Mouse (Mus musculus) cerebral cortex, adult 2 months (tissue): ENCODE results near the gene Camta1.

Experiments
- WGBS: fragments of 180-500 bp; shearing (Covaris S2); methylation state at CpG from one replicate; pipeline ENCODE4 v1.1.7; 2018; 5-methylcytosine and 5-hydroxymethylcytosine counted together

Gene Camta1

DNA sequence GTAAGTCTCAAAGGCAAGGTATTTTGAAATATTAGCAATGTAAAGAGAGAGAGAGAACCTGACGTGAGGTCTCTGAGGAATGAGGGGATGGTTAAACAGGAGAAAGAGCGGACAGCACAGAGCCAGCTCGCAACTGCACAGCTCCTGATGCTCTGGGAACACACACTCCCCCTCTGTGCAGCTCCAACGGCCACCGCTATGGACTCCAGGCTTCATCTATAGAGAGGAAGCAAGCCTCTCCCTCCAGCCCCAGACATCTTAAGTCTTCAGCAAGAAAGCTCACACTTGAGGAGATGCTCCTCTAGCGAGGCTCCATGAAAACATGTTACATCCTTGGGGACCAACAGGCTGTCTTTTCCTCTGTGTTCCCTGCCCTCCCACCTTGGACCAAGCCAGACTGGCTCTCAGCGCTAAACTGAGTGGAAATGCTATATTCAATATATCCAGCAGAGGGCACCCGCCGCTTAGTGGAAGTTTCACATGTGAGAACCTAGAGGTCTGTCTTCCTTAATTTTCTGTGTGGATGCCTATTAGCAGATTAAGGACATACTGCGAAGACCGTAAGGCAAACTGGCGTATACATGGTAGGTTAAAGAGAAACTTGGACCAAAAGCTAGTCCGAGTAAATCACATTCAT, 788.5 kb downstream of the Camta1 start:
- WGBS, result 46% methylated on average over 13 of the region's 13 CpGs

DNA sequence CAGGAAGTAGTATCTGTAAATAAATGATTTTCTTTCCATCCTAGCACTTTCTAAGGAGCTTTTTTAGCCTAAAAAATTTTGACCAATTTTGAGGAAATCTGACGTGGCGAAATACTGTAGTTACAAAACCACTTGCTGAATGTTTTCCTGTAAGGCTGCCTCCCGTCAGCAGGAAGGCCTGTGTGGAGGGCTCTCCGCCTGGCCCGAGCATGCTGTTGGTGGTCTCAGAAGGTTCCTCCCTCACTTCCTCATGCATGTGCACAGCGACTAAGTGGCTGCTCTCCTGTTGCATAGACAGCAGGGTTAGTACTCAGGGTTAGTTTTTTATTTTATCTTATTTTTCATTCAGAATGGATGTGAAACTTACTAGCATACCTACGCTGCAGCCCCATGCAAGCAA, 790.7 kb downstream of the Camta1 start:
- 74% methylated on average over 7 of the region's 7 CpGs for WGBS

DNA sequence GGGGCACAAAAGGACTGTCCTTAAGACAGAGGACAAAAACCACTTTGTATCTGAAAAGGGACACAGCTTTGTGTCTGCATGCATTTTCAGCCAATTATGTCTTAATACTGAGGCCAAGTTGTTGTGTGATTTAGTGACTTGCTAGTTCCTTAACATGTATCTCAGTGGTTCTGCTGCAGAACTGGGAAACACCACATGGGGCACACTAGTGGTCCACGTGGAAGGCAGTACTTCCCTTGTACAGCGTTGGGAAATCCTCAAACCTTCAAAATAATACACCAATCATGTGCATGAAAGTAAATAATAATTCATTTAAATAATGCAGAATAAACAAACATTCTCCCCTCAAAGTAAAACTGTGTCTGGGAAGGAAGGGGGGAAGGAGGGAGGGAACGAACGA, 792.9 kb downstream of the Camta1 start:
- 40% methylated on average over 4 of the region's 4 CpGs for WGBS

DNA sequence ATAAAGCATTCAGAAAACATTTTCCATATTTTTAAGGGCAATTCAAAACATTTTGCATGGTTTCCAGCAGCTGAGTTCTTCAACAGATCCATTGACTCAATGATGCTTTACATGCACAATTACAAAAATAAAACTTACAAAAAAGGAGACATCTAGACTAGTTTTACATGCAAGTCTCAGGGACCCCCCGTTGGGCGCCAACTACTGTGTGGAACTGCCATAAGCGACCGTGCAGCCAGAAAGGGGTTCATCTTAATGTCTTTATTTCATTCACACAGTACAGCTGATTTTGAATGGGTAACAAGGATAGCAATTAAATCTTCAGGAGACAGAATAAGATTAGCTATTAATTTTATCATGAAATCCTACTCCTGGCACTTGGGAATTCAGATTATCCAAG, 802.1 kb downstream of the Camta1 start:
- WGBS, result 94% methylated on average over 4 of the region's 4 CpGs

DNA sequence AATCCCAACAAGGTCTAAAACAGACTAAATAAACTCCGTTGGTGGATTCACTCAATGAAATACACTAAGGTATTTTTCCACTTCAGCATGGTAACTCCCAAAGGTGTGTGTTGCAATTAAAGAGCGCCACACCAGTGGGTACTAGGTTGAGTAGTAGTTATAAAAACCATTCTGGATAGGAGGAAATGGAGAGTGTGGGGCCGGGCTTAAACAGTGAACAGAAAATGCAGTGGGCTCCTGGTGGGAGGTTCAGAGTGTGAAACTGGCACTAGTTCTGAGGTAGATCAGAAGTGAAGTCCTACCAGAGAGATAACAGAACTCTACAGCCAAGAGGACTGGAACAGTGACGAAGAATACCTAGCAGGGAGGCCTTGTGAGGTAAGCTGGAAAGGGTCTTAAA, 803.0 kb downstream of the Camta1 start:
- 74% methylated on average over 4 of the region's 4 CpGs for WGBS

DNA sequence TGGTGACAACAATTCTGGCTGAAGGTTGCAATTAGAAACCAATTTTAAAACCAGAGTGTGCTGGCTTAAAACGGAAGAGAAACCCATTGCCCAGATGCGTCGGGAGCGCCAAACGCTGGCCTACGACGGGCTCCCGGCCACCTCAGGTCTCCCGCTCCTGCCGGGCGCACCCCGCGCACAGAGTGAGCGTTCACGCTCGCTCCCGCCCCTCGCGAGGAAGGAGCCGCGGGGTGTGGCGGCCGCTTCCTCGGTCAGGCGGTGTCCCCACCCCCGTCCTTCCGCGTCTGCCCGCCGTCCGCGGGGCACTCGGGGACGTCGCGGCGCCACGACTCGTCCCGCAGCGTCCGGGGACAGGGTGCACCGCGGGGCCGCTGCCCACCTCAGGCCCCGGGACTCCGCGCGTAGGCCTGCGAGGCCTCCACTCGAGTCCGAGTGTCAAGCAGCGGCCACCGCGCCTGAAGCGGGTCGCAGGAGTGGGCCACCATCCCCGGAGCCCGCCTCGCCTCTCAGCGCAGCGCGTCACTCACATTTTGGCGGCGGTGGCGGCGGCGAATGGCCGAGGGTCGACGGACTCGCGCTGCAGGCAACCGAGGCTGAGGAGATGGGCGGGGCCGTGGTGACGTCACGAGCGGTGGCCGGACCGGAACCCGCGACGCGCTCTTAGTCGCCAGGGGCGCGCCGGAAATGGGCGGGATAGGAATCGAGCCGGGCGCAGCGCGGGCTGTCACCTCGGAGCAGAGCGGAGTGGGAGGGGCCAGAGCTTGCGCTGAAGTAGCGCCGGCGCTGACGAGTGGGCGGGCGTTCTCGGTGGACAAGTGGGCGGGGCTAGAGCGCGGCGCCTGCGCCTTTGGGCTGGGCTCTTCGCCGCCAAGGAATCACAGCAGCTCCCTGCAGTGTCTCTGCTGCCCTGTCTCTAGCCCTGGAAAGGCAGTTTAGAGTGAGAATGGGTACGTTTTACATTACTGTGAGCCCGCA, 804.0 kb downstream of the Camta1 start, which contains the start of gene Vamp3:
TSS of gene Vamp3 (minus strand) at position 617 of the 975 bp plus-strand sequence.
- WGBS, result under 1% methylated on average over 114 of the region's 114 CpGs

DNA sequence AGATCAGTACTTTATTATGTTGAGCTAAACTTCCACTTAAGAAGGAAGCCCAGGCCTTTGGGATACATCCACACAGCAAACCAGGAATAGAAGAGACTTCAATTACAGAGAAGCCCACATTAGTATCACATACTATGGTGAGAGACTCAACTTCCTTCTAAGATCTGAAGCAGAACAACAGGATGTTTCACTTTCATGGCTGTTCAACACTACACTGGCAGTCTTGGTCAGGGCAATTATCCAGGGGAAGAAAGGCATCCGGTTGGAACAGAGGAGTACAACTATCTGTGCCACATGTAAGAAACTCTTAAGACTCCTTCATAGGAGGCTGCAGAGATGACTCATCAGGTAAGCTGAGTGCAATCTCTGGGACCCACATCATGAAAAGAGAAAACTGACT, 810.5 kb downstream of the Camta1 start:
- 36% methylated on average over 1 of the region's 1 CpGs for WGBS

DNA sequence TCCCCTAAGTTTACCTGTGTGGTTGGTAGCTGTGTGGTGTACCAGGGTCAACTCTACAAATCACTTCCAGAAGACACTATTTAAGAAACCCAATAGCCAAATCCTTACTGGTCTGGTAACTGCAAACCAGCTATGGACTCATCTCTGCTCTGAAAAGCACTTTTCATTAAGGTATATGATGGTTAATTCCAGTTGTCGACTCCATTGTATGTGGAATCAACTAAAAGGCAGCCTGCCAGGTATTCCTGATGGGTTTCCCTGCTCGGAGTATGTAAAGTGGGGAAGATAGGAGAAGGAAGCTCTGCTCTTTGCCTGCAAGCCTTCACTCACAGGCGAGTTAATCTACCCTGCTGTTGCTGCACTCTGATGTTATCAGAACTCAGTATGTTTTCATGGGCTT, 815.2 kb downstream of the Camta1 start:
- WGBS, result 83% methylated on average over 3 of the region's 3 CpGs

DNA sequence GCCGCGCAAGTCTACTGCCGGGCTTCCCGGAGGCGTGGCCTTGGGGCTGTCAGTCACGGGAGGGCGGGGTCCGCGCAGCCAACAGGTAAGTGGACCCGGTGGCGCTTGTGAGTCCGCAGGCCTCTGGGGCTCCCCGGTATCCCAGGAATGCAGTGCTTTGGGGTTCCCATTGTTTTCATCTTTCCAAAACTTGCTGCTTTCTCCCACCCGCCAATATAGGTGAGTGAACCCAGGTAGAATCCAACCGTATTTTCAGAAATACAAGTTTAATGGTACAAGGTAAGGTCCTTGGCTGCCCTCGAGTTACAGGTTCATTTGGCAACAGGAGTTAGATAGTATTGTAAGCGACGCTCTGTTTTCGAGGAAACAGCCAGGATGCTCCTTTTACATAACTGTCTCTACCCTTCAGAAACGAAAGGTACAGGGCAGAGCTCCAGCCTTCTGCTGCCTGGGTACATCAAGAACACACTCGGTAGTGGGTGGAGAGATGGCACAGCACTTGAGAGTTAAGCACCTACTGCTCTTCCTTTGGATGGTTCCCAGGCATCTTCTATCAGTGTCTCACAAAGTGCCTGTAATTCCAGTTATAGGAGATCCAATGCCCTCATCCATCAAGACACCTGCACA, 816.6 kb downstream of the Camta1 start:
- 2% methylated on average over 21 of the region's 21 CpGs for WGBS

DNA sequence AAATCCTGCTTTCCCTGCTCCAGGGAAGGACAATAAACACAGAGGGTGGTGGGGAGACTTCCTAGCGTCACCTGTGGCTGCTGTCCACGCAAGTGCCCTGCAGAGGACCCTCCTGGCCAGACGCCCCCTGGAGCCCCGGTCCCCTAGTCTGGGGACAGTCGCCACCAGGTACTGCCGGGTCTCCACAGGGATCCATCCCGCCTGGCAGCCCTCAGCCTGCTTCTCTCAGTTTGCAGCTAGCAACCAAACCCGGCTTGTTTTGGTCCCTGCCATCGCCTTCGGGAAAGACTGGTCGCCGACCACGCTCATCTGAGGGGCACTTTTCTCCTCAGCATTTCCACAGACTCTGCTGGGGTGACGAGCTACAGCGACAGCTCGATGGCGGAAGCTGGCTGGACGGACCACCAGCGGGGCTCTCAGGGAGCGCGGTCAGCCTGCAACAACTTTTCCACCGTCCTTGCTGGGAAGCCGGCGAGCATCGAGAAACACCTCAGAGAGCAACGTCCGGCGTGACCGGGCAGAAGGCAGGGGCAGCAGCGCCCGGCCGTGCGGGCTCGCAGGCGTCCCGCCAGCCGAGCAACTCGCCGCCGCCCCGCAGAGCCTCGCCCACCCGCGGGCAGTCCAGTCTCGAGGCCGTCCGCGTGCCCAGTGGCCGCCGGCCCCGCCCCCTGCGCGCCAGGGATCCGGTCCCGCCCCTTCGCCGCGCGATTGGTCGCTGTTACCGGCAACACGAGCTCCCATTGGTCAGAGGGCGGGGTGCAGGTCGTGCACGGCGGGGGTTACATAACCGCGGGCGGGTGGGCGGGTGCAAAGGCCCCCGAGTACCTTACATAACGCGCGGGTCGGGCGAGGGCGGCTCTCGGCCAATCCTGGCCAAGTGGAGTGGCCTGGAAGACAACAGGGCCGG, 817.4 kb downstream of the Camta1 start, which contains the start of gene Per3:
TSS of gene Per3 (minus strand) at position 629 of the 907 bp plus-strand sequence.
- under 1% methylated on average over 79 of the region's 79 CpGs for WGBS

DNA sequence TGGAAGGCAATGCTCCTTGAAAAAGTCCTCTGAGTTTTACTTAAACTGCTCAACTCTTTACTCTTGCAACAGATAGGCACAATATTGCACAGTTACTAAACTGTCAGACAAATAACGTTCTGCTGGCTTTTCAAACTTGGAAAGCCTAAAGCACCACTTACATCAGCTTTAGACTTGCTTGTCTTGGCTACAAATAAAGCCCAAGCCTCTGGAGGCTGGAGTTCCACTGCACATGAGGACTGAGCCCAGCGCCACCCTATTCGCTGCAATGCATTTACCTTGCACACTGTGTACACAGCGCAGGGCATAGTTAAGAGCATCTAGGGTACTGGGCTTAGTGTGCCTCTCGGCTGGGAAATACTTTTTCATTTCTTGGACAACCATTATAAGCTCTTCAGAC, 818.4 kb downstream of the Camta1 start:
- 15% methylated on average over 5 of the region's 5 CpGs for WGBS

DNA sequence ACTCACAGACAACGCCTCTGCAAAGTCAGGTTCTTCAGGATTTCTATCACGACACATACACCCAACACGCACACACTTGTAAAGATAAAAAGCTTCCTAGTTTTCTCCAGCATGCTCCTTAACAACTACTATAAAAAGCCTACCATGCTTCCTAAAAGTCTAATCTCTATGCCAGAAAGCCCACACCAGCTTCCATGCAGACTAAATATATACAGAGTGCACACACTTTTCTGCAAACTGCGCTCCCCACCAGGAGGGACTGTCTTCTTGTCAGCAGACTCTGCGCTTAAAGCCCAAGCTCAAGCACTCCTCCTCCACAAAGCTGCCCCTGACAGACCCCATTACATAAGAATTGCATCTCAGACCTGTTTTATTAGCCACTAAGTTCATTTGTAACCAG, 820.2 kb downstream of the Camta1 start:
- 53% methylated on average over 5 of the region's 5 CpGs for WGBS

DNA sequence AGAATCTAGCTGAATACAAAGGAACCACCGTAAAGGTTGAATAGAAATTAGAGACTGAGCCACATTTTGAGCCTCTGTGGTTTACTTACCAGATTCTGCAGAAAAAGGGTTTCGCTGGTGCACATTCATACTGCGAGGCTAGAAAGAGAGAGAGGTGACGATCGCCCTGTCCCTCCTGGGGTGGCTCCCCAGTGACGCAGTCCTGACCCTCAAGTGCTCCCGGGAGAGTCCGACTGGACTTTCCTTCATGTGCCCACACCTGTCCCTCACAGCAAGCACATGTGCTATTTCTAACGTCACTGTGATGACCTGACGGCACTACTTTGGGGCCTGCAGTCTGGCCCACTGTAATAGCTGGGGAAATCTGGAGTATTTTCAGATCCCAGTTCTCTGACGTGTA, 823.9 kb downstream of the Camta1 start:
- WGBS, result 94% methylated on average over 11 of the region's 11 CpGs

DNA sequence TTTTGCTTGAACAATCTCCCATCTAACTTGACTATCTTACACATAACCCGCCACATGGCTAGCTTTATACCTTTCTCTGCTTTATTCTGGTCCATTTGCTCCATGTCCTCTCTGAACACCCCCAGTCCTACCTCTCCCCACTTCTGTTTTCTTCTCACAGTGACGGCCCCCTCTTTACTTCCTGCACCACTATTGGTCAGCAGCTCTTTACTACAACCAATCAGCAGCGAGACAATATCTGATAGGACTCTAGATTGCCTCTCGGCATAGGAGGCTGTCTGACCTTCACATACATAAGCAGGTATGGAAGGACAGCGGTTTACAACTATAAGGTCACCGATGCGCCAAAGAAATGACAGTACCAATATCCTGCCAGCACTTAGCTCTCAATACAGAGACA, 825.2 kb downstream of the Camta1 start:
- WGBS, result 96% methylated on average over 7 of the region's 7 CpGs

DNA sequence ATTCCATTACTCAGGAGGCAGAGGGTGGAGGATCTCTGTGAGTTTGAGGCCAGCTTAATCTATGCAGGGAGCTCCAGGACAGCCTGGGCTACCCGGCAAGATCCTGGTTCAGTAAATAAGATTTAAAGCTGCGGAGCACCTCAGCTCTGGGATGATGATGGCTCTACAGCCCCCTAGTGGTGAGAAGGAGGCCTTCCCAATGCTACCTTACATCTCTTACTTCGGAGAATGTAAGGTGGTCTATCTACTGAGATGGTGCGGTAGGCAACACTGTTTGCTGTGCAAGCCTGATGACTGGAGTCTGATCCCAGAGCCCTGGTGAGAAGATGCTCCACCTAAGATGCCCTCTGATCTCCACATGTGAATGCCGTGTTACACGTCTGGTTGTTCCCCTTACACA, 834.7 kb downstream of the Camta1 start:
- 50% methylated on average over 6 of the region's 6 CpGs for WGBS

DNA sequence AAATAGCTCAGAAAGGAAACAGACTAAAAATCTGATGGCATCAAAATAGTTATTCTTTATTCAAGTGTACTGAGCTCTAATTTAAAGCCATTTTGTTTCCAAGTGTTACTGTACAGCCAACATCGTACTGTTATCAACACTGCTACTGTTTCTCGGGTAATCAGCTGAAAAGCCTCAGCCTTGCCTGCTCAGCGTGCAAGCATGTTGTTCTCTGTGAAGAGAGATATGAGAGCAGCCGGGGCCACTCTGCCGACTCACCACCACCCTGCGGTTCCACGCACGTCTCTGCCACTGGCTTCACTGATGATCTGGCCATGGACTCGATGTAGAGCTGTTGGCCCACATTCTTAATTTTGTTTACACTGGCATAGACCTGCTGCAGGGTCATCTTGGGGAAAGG, 837.5 kb downstream of the Camta1 start:
- 83% methylated on average over 9 of the region's 9 CpGs for WGBS

DNA sequence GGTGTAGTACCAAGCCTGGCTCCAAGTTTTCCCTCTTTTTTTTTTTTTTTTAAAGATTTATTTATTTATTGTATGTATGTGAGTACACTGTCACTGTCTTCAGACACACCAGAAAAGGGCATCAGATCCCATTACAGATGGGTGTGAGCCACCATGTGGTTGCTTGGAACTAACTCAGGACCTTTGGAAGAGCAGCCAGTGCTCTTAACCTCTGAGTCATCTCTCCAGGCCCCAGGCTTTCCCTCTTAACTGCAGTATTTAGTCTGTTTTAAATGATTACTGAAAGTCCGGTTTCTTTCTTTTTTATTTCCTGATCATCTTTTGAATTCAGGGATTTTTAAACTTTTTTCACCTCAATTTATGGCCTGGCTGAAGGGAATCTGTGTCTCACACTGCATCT, 844.3 kb downstream of the Camta1 start:
- 100% methylated on average over 1 of the region's 1 CpGs for WGBS

DNA sequence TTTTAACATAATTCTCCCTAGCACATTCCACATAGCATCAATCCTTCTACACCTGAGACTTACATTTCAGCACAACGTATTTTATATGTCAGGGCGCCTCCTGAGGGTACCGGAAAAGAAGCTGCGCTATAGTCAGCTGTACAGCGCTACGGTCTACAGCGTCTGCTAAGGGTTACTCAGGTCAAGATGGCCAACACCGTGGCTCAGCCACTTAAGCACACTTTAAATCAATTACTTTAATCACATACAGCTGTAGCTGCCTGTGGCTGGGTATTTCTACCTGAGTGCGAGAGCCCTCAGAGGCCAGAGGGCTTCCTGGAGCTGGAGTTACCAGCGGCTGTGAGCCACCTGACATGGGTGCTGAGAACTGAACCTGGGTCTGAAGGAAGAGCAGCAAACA, 845.7 kb downstream of the Camta1 start:
- 95% methylated on average over 10 of the region's 10 CpGs for WGBS

DNA sequence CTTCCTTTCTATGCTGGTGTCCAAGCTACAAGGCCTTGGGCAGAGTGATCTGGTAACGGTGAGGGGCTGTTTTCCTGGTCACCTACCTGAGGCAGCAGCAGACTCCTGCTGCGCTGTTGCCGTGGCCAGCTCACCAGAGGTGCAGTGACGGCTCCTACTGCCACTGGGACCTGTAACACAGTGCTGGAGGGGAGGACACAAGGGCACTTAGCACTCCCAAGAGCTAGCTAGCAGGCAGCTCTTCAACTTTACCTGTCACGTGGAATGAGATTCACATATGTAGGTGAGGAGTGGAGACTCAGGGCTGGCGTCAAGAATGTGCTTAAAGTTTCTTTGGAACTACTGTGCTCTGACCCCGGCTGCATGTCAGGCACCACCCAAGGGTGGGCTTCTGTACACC, 851.4 kb downstream of the Camta1 start:
- 95% methylated on average over 7 of the region's 7 CpGs for WGBS

DNA sequence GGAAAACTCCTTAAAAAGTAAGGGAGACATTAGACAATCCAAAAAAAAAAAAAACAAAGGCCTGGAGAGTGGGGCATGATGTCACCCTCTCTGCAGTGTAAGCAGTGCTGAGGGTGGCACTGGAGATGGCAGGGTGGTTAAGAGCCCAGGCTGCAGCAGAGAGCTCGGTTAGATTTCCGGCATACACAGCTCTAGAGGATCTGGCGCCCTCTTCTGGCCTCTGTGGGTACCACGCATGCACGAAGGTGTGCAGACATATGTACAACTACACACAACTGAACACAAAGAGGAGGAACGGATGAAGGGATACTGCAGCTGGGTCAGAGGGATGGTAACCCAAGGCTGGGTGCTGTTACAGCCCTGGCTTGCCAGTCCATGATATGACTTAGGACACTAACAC, 854.7 kb downstream of the Camta1 start:
- WGBS, result 63% methylated on average over 6 of the region's 6 CpGs

DNA sequence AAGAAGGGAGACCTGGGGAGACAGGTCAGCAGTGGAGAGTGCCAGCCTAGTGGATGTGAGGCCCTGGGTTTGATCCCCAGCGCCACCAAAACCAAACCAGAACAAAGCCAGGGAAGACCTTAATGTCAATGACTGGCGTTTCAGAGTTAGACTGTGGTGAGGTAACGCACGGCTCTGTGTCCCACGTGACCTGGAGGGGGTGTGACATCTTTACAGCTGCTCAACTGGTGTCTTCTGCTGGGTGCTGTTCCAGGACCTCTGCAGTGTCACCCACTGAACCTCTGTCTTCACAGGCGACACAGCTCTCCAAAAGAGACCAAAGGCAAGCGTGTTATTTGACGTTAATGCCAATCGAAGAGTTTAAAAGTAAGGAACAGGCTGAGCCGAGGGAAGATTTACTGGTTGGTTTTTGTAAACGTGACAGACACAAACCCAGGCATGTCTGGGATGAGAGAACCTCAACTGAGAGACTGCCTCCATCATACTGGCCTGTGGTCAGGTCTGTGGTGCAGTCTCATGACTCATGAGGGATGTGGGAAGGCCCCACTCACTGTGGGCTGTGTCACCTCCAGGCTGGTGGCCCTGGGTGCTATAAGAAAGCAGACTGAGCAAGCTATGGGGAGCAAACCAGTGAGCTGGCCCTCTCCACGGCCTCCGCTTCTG, 855.9 kb downstream of the Camta1 start:
- 94% methylated on average over 13 of the region's 13 CpGs for WGBS
